Mouse (Mus musculus) heart, adult 10 weeks (tissue): ENCODE results near the gene Ube2e2. TPM values are rescaled to one million over a fixed set of nuclear protein-coding genes. Genes with fewer than 3 reads are reported as not detected.

Experiments
- polyA plus RNA-seq: library from polyadenylated mRNA; stranded (reverse); fragments of 350-450 nt; fragmentation: Illumina TruSeq; extraction: RNeasy Lipid Tissue Mini Kit (QIAGEN cat#74804); gene quantifications from one replicate; pipeline ENCODE4 v1.2.3, GENCODE M21; 2014; ENCODE audit warnings: low read depth, low replicate concordance

Gene Ube2e2
- polyA plus RNA-seq, result 17.6 TPM

GRCm38 (mm10) chr14:18893947-18894445 lies at the start of gene Ube2e2:
Gene Ube2e2, minus strand, starts transcription at chr14:18894267.

